Mouse (Mus musculus): ENCODE data around the gene Sod1. TPM values are rescaled to one million over a fixed set of nuclear protein-coding genes. Genes with fewer than 3 reads are reported as not detected.

The Sod1 gene
- polyA plus RNA-seq, 1 experiment from 2014 or later, result 1,073 TPM

Other genes with a start within 250 kb of the Sod1 start
- gene Tiam1, start 77.0 kb upstream of the Sod1 start, polyA plus RNA-seq (2014; fragmentation: Nextera tagmentation; extraction: Ambion mirVana), result 24.8 and 27.7 TPM in 2 replicates
- gene Scaf4, start 63.7 kb downstream of the Sod1 start, polyA plus RNA-seq (2014; fragmentation: Nextera tagmentation; extraction: Ambion mirVana), result 30.5 and 37.0 TPM in 2 replicates
- gene Hunk, start 165.3 kb downstream of the Sod1 start, polyA plus RNA-seq (2014; fragmentation: Nextera tagmentation; extraction: Ambion mirVana), result 9.8 and 10.1 TPM in 2 replicates